Mouse (Mus musculus) heart, adult 2 months (tissue): ENCODE data around the gene Gm28051.

Experiments used
- CTCF ChIP-seq: fragments of 200-600 bp; IDR thresholded peaks from 2 replicates; pipeline ENCODE4 v1.8.1; 2022; ENCODE audit warnings: antibody characterized with exemption, mild to moderate bottlenecking, moderate library complexity
- EP300 ChIP-seq: fragments of 200-500 bp; IDR thresholded peaks from 2 replicates; pipeline ENCODE4 v1.6.1; 2011; ENCODE audit warnings: low read depth, low read length, control low read depth; ENCODE audit not compliant: insufficient read depth
- POLR2A ChIP-seq: fragments of 200-500 bp; IDR thresholded peaks from 2 replicates; pipeline ENCODE4 v1.6.1; 2011; ENCODE audit warnings: mild to moderate bottlenecking, low read depth, low read length, control low read depth; ENCODE audit not compliant: insufficient read depth

DNA sequence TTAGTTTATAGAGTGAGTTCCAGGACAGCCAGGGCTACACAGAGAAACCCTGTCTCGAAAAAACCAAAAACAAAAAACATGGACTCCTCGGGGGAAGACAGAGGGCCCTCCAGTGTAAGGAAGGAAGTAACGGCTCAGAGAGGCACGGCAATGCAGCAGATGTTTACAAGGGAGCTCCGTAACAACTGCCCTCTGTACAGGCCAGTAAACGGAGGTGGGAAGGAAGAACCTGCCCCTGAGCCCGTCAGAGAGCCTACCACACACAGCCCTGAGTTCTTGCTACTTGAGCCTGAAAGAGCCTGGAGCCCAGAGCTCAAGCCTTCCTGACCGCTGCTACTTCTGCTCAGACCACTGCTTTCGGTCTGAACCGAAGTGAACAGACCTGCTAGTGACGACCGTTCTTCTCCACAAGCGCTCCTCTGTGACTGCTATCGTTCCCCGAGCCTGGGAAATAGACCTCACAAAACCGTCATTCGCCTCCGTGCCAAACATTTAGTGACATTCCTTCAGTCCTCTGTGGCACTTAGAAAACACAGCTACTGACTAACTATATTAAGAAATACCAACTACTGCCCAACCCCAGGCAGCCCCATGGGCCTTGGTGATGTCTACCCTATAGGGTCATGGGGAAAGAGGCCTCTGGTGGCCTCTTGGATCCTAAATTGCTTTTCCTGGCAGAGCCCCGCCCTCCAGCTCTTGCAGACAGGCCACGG lies 44.3 kb downstream of the Gm28051 start:
- TF ChIP-seq CTCF = no peak
- no peak for TF ChIP-seq POLR2A
- TF ChIP-seq EP300 = no peak
